Mouse (Mus musculus): ENCODE measurements around the gene Lpin3.

DNA sequence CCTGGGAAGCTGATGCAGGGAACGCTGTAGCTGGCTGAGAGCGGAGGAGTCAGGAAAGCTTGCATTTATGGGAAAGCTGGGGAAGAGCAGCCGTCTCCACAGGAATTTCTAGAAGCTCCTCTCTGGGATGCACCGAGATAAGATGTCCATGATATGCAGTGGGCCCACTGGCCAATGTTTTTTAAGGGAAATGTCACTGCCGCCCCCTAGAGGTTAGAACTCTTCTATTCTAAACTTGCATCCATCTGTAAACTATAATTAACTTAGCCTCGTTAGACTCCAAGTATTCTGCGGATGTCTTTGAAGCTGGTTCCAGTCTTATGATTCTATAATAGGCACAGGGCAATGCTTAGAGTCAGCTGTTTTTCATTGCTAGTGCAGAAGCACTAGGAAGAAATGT lies 74.9 kb downstream of the Lpin3 start:
- TF ChIP-seq POLR2A (IDR thresholded peaks at IDR 0.05; ENCODE audit: borderline replicate concordance, extremely low read depth, low read depth, low read length) (no peak), CTCF (IDR thresholded peaks at IDR 0.05; ENCODE audit: insufficient read depth, low read length) (no peak)
